ENCODE assay signal across 32 mouse cellular contexts in genomic region chr1:80427946-80428345, GRCm38 (mm10). TPM values are rescaled to one million over a fixed set of nuclear protein-coding genes. Genes with fewer than 3 reads are reported as not detected.
"Had no signal": no experiment of that assay in that cellular context is flagged by ENCODE, and none has a peak within 500 bp of the region (broad histone marks: within the 10 kb centered on the region; RNA-seq: fewer than 3 reads in every experiment).

No protein-coding gene starts in this region.

- H3K27ac ChIP-seq: layer of hippocampus, adult 2 months; left cerebral cortex, adult 2 months; lung, embryonic 15.5 days; midbrain, embryonic 10.5 days; midbrain, embryonic 13.5 days; neural tube, embryonic 13.5 days had no signal

- H3K27me3 ChIP-seq: lung, embryonic 15.5 days; megakaryocyte, embryonic 14.5 days; midbrain, embryonic 13.5 days; neural tube, embryonic 13.5 days had no signal

- H3K4me3 ChIP-seq: layer of hippocampus, adult 2 months; left cerebral cortex, adult 2 months; lung, embryonic 15.5 days; megakaryocyte, embryonic 14.5 days; midbrain, embryonic 10.5 days; midbrain, embryonic 13.5 days; myocyte; neural tube, embryonic 13.5 days had no signal

- DNase-seq: kidney, adult 18-20 months; kidney, adult 9 months; kidney, postnatal 25 days; layer of hippocampus, adult 9-11 months; lung, adult 18-20 months; lung, postnatal 10 days; lung, postnatal 36 days; thymus, adult 18-20 months; thymus, postnatal 36 days had no signal

- H3K9ac ChIP-seq: lung, embryonic 15.5 days; midbrain, embryonic 13.5 days; neural tube, embryonic 13.5 days had no signal

- H3K9me3 ChIP-seq: lung, embryonic 15.5 days; megakaryocyte, embryonic 14.5 days; midbrain, embryonic 10.5 days; midbrain, embryonic 13.5 days had no signal

- H3K4me1 ChIP-seq: lung, embryonic 15.5 days; megakaryocyte, embryonic 14.5 days; midbrain, embryonic 13.5 days; neural tube, embryonic 13.5 days had no signal

- H3K4me2 ChIP-seq: lung, embryonic 15.5 days; midbrain, embryonic 13.5 days; neural tube, embryonic 13.5 days had no signal

- H3K36me3 ChIP-seq: lung, embryonic 15.5 days; midbrain, embryonic 10.5 days; midbrain, embryonic 13.5 days; neural tube, embryonic 13.5 days had no signal

- ATAC-seq: midbrain, embryonic 13.5 days; midbrain, embryonic 16.5 days had no signal

RNA-seq across cellular contexts. Expression of gene Gm45261, which starts 33.3 kb away (rescaled TPM):
- total RNA-seq: layer of hippocampus, adult 2 months; layer of hippocampus, postnatal 25 days; left cerebral cortex, adult 2 months; left cerebral cortex, postnatal 10 days; left cerebral cortex, postnatal 36 days; monocyte, adult 5-6 weeks; neutrophil, adult 5-6 weeks had no signal
- polyA plus RNA-seq: kidney, embryonic 16.5 days; large intestine, adult 2 months; limb, embryonic 11.5 days; limb, embryonic 14.5 days; lung, embryonic 15.5 days; midbrain, embryonic 10.5 days; midbrain, embryonic 13.5 days; midbrain, embryonic 16.5 days; myocyte; neural tube, embryonic 13.5 days; small intestine, adult 2 months; spleen, adult 2 months; stomach, embryonic 16.5 days; testis, adult 2 months; urinary bladder, adult 2 months had no signal
